Mouse (Mus musculus) myocyte (in vitro differentiated cells): ENCODE measurements around the gene Smarca1. TPM values are rescaled to one million over a fixed set of nuclear protein-coding genes. Genes with fewer than 3 reads are reported as not detected.

Experiments used
- H3K27me3 ChIP-seq: one replicate; pipeline ENCODE4 v1.6.1; 2011; ENCODE audit not compliant: control insufficient read depth, insufficient read depth, insufficient read length
- H3K36me3 ChIP-seq: one replicate; pipeline ENCODE4 v1.6.1; 2011; ENCODE audit not compliant: control insufficient read depth, insufficient read depth
- H3K4me2 ChIP-seq: one replicate; pipeline ENCODE4 v1.6.1; 2011; ENCODE audit warnings: low read depth, control low read depth
- H3K4me3 ChIP-seq: one replicate; pipeline ENCODE4 v1.5.1; 2011; ENCODE audit warnings: mild to moderate bottlenecking, control low read depth, moderate library complexity
- H3K79me2 ChIP-seq: one replicate; pipeline ENCODE4 v1.6.1; 2011; ENCODE audit not compliant: control insufficient read depth, insufficient read depth
- H3ac ChIP-seq: one replicate; pipeline ENCODE4 v1.6.1; 2011; ENCODE audit not compliant: control insufficient read depth, insufficient read length
- CEBPB ChIP-seq: IDR thresholded peaks from 2 replicates; pipeline ENCODE4 v1.6.1; 2011; ENCODE audit warnings: mild to moderate bottlenecking, moderate library complexity; ENCODE audit not compliant: poor library complexity, insufficient read depth, severe bottlenecking
- E2F4 ChIP-seq: IDR thresholded peaks from one replicate; pipeline ENCODE4 v1.6.1; 2011; ENCODE audit warnings: mild to moderate bottlenecking, control low read depth, moderate library complexity; ENCODE audit not compliant: insufficient read depth
- MAX ChIP-seq: IDR thresholded peaks from one replicate; pipeline ENCODE4 v1.6.1; 2011; ENCODE audit warnings: low read depth, mild to moderate bottlenecking, control low read depth
- MYOD1 ChIP-seq, 3 experiments: IDR thresholded peaks; one replicate each; pipeline ENCODE4 v1.6.1; 2011; ENCODE audit warnings: control low read depth in 2 of 3, low read depth in 2 of 3, mild to moderate bottlenecking in 2 of 3, moderate library complexity in 1 of 3; ENCODE audit not compliant: insufficient read length in 2 of 3, control insufficient read depth in 1 of 3
- MYOG ChIP-seq, 3 experiments: IDR thresholded peaks; one replicate each; pipeline ENCODE4 v1.6.1; 2011; ENCODE audit warnings: control low read depth in 2 of 3, low read depth in 2 of 3, mild to moderate bottlenecking in 2 of 3; ENCODE audit not compliant: insufficient read length in 2 of 3, control insufficient read depth in 1 of 3, insufficient read depth in 1 of 3
- POLR2A ChIP-seq: IDR thresholded peaks from one replicate; pipeline ENCODE4 v1.6.1; 2011; ENCODE audit warnings: low read depth, mild to moderate bottlenecking, control low read depth, moderate library complexity; ENCODE audit not compliant: insufficient read length
- POLR2AphosphoS2 ChIP-seq: IDR thresholded peaks from one replicate; pipeline ENCODE4 v1.6.1; 2011; ENCODE audit warnings: low read depth, control low read depth; ENCODE audit not compliant: insufficient read length
- REST ChIP-seq: IDR thresholded peaks from one replicate; pipeline ENCODE4 v1.6.1; 2011; ENCODE audit warnings: mild to moderate bottlenecking, control low read depth, moderate library complexity; ENCODE audit not compliant: insufficient read depth, insufficient read length
- SRF ChIP-seq: IDR thresholded peaks from one replicate; pipeline ENCODE4 v1.6.1; 2011; ENCODE audit warnings: low read depth; ENCODE audit not compliant: control insufficient read depth, insufficient read length
- TCF12 ChIP-seq: IDR thresholded peaks from one replicate; pipeline ENCODE4 v1.6.1; 2011; ENCODE audit warnings: mild to moderate bottlenecking, control low read depth; ENCODE audit not compliant: poor library complexity, insufficient read depth, severe bottlenecking
- TCF3 ChIP-seq: IDR thresholded peaks from one replicate; pipeline ENCODE4 v1.6.1; 2011; ENCODE audit warnings: low read depth, control low read depth; ENCODE audit not compliant: insufficient read length
- USF1 ChIP-seq: IDR thresholded peaks from one replicate; pipeline ENCODE4 v1.6.1; 2011; ENCODE audit warnings: low read depth, mild to moderate bottlenecking, control low read depth, moderate library complexity
- polyA plus RNA-seq: library from polyadenylated mRNA; unstranded; fragments of >200 nt; fragmentation: generic; extraction: Trizol; gene quantifications from one replicate; pipeline ENCODE4 v1.2.1, GENCODE M21; 2012; ENCODE audit warnings: missing spikeins

Smarca1 gene
- not detected for polyA plus RNA-seq

- TF ChIP-seq POLR2AphosphoS2 (no peak), MAX (no peak), CEBPB (no peak), MYOG (IDR thresholded peaks at IDR 0.05; ENCODE audit: control insufficient read depth in 1 of 3, insufficient read depth in 1 of 3, insufficient read length in 2 of 3, low read depth in 2 of 3) (no peak), USF1 (no peak), E2F4 (no peak), TCF3 (no peak)
- Histone ChIP-seq H3K27me3 (peaks cover 4% of the 10 kb centered on the region), H3K4me2 (peak within 1 kb of the TSS; percentile 34), H3K79me2 (no peaks in the 10 kb centered on the region), H3K4me3 (no peak within 1 kb of the TSS), H3ac (no peak within 1 kb of the TSS), H3K36me3 (no peaks in the 10 kb centered on the region)
Measured at GRCm38 (mm10) chrX:47892431-47893024, at the start of gene Smarca1. TSS of gene Smarca1 (minus strand) at chrX:47892974.

- no peak overlapping the region for H3ac ChIP-seq
- no peaks in the 10 kb centered on the region for H3K27me3 ChIP-seq
- H3K79me2 ChIP-seq: no peaks in the 10 kb centered on the region
- H3K36me3 ChIP-seq: no peaks in the 10 kb centered on the region
- TF ChIP-seq MAX (no peak), MYOD1 (IDR thresholded peaks at IDR 0.05; ENCODE audit: control insufficient read depth in 1 of 3, insufficient read length in 2 of 3, low read depth in 2 of 3) (no peak), CEBPB (no peak), TCF3 (no peak), REST (no peak), USF1 (no peak), POLR2AphosphoS2 (no peak), POLR2A (no peak), SRF (no peak), E2F4 (no peak), MYOG (IDR thresholded peaks at IDR 0.05; ENCODE audit: control insufficient read depth in 1 of 3, insufficient read depth in 1 of 3, insufficient read length in 2 of 3, low read depth in 2 of 3) (no peak), TCF12 (no peak)
- H3K4me2 ChIP-seq: no peak overlapping the region
- H3K4me3 ChIP-seq: no peak overlapping the region
Measured at GRCm38 (mm10) chrX:47937740-47938139, 45.0 kb upstream of the Smarca1 start.

- Histone ChIP-seq H3K4me3 (no peak overlapping the region), H3K36me3 (peaks cover under 1% of the 10 kb centered on the region), H3ac (no peak overlapping the region), H3K4me2 (no peak overlapping the region), H3K79me2 (no peaks in the 10 kb centered on the region), H3K27me3 (no peaks in the 10 kb centered on the region)
- TF ChIP-seq TCF12 (no peak), REST (no peak), MYOD1 (IDR thresholded peaks at IDR 0.05; ENCODE audit: control insufficient read depth in 1 of 3, insufficient read length in 2 of 3, low read depth in 2 of 3) (no peak), SRF (no peak), MAX (no peak), CEBPB (no peak), POLR2A (no peak), TCF3 (no peak), MYOG (IDR thresholded peaks at IDR 0.05; ENCODE audit: control insufficient read depth in 1 of 3, insufficient read depth in 1 of 3, insufficient read length in 2 of 3, low read depth in 2 of 3) (no peak), USF1 (no peak), POLR2AphosphoS2 (no peak)
Measured at GRCm38 (mm10) chrX:47936885-47937284, 44.1 kb upstream of the Smarca1 start.

- no peaks in the 10 kb centered on the region for H3K27me3 ChIP-seq
- TF ChIP-seq POLR2AphosphoS2: no peak
- no peak for TF ChIP-seq SRF
- no peak for TF ChIP-seq MYOG (IDR thresholded peaks at IDR 0.05; ENCODE audit: control insufficient read depth in 1 of 3, insufficient read depth in 1 of 3, insufficient read length in 2 of 3, low read depth in 2 of 3)
- no peak for TF ChIP-seq CEBPB
- no peak for TF ChIP-seq USF1
- no peak for TF ChIP-seq E2F4
- TF ChIP-seq TCF12: no peak
- no peak for TF ChIP-seq MYOD1 (IDR thresholded peaks at IDR 0.05; ENCODE audit: control insufficient read depth in 1 of 3, insufficient read length in 2 of 3, low read depth in 2 of 3)
- no peak for TF ChIP-seq TCF3
- no peak for TF ChIP-seq MAX
- no peak for TF ChIP-seq POLR2A
- no peak for TF ChIP-seq REST
- peaks cover 3% of the 10 kb centered on the region for H3K36me3 ChIP-seq
- no peak overlapping the region for H3K4me3 ChIP-seq
- no peaks in the 10 kb centered on the region for H3K79me2 ChIP-seq
- no peak overlapping the region for H3ac ChIP-seq
- H3K4me2 ChIP-seq: no peak overlapping the region
Measured at GRCm38 (mm10) chrX:47934352-47934751, 41.6 kb upstream of the Smarca1 start.

- H3K4me2 ChIP-seq: no peak overlapping the region
- no peak overlapping the region for H3ac ChIP-seq
- H3K27me3 ChIP-seq: no peaks in the 10 kb centered on the region
- peaks cover 3% of the 10 kb centered on the region for H3K36me3 ChIP-seq
- no peak overlapping the region for H3K4me3 ChIP-seq
- no peaks in the 10 kb centered on the region for H3K79me2 ChIP-seq
- no peak for TF ChIP-seq MYOG (IDR thresholded peaks at IDR 0.05; ENCODE audit: control insufficient read depth in 1 of 3, insufficient read depth in 1 of 3, insufficient read length in 2 of 3, low read depth in 2 of 3)
Measured at GRCm38 (mm10) chrX:47930449-47930848, 37.7 kb upstream of the Smarca1 start.
